ENCODE assay signal across 9 mouse cellular contexts in the genomic region with DNA sequence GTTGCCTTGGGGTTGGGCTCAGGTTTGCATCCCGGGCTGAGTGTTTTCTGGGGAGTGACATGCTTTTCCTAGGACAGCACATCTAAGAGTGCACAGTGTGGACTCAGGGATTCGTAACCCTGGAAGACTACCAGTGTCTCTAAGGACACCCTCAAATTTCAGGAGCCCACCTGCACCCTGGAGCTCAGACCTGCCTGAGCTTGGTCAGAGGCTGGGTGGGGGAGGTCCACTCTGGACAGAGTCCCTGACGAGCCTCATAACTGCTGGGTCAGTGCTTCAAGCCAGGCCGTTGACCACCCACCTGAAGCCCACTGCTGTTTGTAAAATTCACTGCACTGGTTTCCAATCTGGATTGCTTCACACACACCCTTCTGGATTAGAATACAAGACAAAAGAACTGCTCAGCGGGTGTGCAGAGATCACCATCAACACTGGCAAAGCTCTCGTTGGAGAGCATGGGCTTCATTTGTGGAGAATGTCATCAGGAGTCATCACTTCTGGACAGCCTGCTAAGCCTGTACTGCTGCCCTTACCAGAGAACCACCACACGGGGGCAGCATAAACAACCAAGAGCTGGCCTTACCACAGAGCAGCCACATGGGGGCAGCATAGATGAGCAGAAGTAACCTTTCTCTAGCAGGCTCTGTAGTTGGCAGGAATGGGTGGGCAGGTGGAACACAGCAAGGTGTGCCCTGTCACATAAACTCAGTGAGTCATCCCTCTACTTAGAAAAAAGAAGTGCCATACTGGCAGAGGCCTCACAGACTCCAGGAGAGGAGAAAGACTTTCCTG. TPM values are rescaled to one million over a fixed set of nuclear protein-coding genes. Genes with fewer than 3 reads are reported as not detected.
A peak's percentile ranks its signal among the peaks of the same experiment; 100 is the strongest.
DNase-seq lines count a peak whose midpoint lies in the region; ATAC-seq and TF ChIP-seq lines count a peak whose summit lies in the region.
"Had no signal": no experiment of that assay in that cellular context is flagged by ENCODE, and none has a peak within 500 bp of the region (broad histone marks: within the 10 kb centered on the region; RNA-seq: fewer than 3 reads in every experiment).

No protein-coding gene starts in this region.

- peak; percentile 84 for DNase-seq in CD4-positive helper T cell, adult 2 months (ENCODE audit: low read depth, low spot score)
- DNase-seq in brain, embryonic 14.5 days (ENCODE audit: low read depth): peak; percentile 89
- DNase-seq in fat pad, adult 2 months (ENCODE audit: extremely low read depth, low read depth, low spot score): peak; percentile 33
- peak; percentile 93 for DNase-seq in kidney, postnatal 0 days (ENCODE audit: low spot score)
- peak; percentile 75 for DNase-seq in liver, embryonic 11.5 days (ENCODE audit: low spot score)
- DNase-seq in neural tube, embryonic 10.5 days (ENCODE audit: extremely low spot score, low spot score): peak; percentile 85

- no peaks in the 10 kb centered on the region for H3K9me3 ChIP-seq in heart, embryonic 12.5 days (replicated peaks)
- no peaks in the 10 kb centered on the region for H3K9me3 ChIP-seq in kidney, postnatal 0 days (replicated peaks; ENCODE audit: low read length)
- no peaks in the 10 kb centered on the region for H3K9me3 ChIP-seq in liver, embryonic 11.5 days (ENCODE audit: control insufficient read depth, low read length)
- no peaks in the 10 kb centered on the region for H3K9me3 ChIP-seq in stomach, embryonic 15.5 days
- H3K9me3 ChIP-seq: embryonic facial prominence, embryonic 12.5 days had no signal

- no peak overlapping the region for H3K4me2 ChIP-seq in heart, embryonic 12.5 days
- H3K4me2 ChIP-seq in kidney, postnatal 0 days (ENCODE audit: low read length): no peak overlapping the region
- H3K4me2 ChIP-seq in liver, embryonic 11.5 days: no peak overlapping the region
- no peak overlapping the region for H3K4me2 ChIP-seq in stomach, embryonic 15.5 days
- H3K4me2 ChIP-seq: embryonic facial prominence, embryonic 12.5 days had no signal

- H3K27ac ChIP-seq in heart, embryonic 12.5 days (ENCODE audit: poor library complexity, severe bottlenecking): no peak overlapping the region
- H3K27ac ChIP-seq in kidney, postnatal 0 days: no peak overlapping the region
- no peak overlapping the region for H3K27ac ChIP-seq in liver, embryonic 11.5 days (ENCODE audit: low read depth, low read length)
- no peak overlapping the region for H3K27ac ChIP-seq in stomach, embryonic 15.5 days
- H3K27ac ChIP-seq: embryonic facial prominence, embryonic 12.5 days had no signal

- no peak overlapping the region for H3K4me3 ChIP-seq in heart, embryonic 12.5 days
- no peak overlapping the region for H3K4me3 ChIP-seq in kidney, postnatal 0 days (replicated peaks; ENCODE audit: low read depth, low read length)
- H3K4me3 ChIP-seq in liver, embryonic 11.5 days (ENCODE audit: low read depth, low read length): no peak overlapping the region
- no peak overlapping the region for H3K4me3 ChIP-seq in stomach, embryonic 15.5 days (replicated peaks)
- H3K4me3 ChIP-seq: embryonic facial prominence, embryonic 12.5 days had no signal

- WGBS in heart, embryonic 12.5 days: 46% methylated on average over 7 of the region's 7 CpGs
- 47% methylated on average over 7 of the region's 7 CpGs for WGBS in kidney, postnatal 0 days
- WGBS in liver, embryonic 11.5 days: 46% methylated on average over 7 of the region's 7 CpGs
- WGBS in stomach, embryonic 15.5 days: 47% methylated on average over 7 of the region's 7 CpGs

- H3K9ac ChIP-seq in heart, embryonic 12.5 days: no peak overlapping the region
- H3K9ac ChIP-seq in kidney, postnatal 0 days (ENCODE audit: low read depth, low read length): no peak overlapping the region
- H3K9ac ChIP-seq in liver, embryonic 11.5 days (ENCODE audit: low read depth, low read length): no peak overlapping the region
- H3K9ac ChIP-seq in stomach, embryonic 15.5 days: no peak overlapping the region
- H3K9ac ChIP-seq: embryonic facial prominence, embryonic 12.5 days had no signal

- H3K4me1 ChIP-seq in heart, embryonic 12.5 days (replicated peaks): no peaks in the 10 kb centered on the region
- H3K4me1 ChIP-seq in kidney, postnatal 0 days (replicated peaks; ENCODE audit: insufficient read depth, low read length): no peaks in the 10 kb centered on the region
- peaks cover 4% of the 10 kb centered on the region for H3K4me1 ChIP-seq in liver, embryonic 11.5 days (replicated peaks; ENCODE audit: control insufficient read depth, insufficient read depth, low read length)
- H3K4me1 ChIP-seq in stomach, embryonic 15.5 days: no peaks in the 10 kb centered on the region
- H3K4me1 ChIP-seq: embryonic facial prominence, embryonic 12.5 days had no signal

- H3K27me3 ChIP-seq in heart, embryonic 12.5 days (replicated peaks): no peaks in the 10 kb centered on the region
- no peaks in the 10 kb centered on the region for H3K27me3 ChIP-seq in kidney, postnatal 0 days (ENCODE audit: insufficient read depth, low read length)
- no peaks in the 10 kb centered on the region for H3K27me3 ChIP-seq in liver, embryonic 11.5 days (replicated peaks; ENCODE audit: control insufficient read depth, insufficient read depth, low read length)
- no peaks in the 10 kb centered on the region for H3K27me3 ChIP-seq in stomach, embryonic 15.5 days (replicated peaks)
- H3K27me3 ChIP-seq: embryonic facial prominence, embryonic 12.5 days had no signal

- TF ChIP-seq CTCF in brain, embryonic 14.5 days (IDR thresholded peaks at IDR 0.05; ENCODE audit: borderline replicate concordance, extremely low read depth, insufficient read depth, insufficient read length): peak; percentile 99
- peak; percentile 100 for TF ChIP-seq CTCF in kidney, postnatal 0 days (IDR thresholded peaks at IDR 0.05; ENCODE audit: low read depth)

- ATAC-seq in heart, embryonic 12.5 days (ENCODE audit: insufficient number of reproducible peaks, low FRiP score): peak; percentile 49; the same call in 1 of the 2 replicates
- peak; percentile 76 for ATAC-seq in kidney, postnatal 0 days (replicated peaks; ENCODE audit: low FRiP score, low read depth)
- peak; percentile 62 for ATAC-seq in liver, embryonic 11.5 days (replicated peaks; ENCODE audit: low FRiP score)
- ATAC-seq in stomach, embryonic 15.5 days (ENCODE audit: insufficient read depth, low FRiP score, low read depth): peak; percentile 76

- TF ChIP-seq POLR2A in brain, embryonic 14.5 days (IDR thresholded peaks at IDR 0.05; ENCODE audit: borderline replicate concordance, extremely low read depth, insufficient read depth, insufficient read length, poor library complexity, severe bottlenecking): no peak

- peaks cover 17% of the 10 kb centered on the region for H3K36me3 ChIP-seq in heart, embryonic 12.5 days
- H3K36me3 ChIP-seq in kidney, postnatal 0 days (ENCODE audit: insufficient read depth, low read length): 0 out of 2 replicates have a peak, but pooled peaks cover 12% of the 10 kb centered on the region
- H3K36me3 ChIP-seq in liver, embryonic 11.5 days (ENCODE audit: control insufficient read depth, insufficient read depth, low read length): peaks cover under 1% of the 10 kb centered on the region; the same call in 1 of the 2 replicates
- no peaks in the 10 kb centered on the region; the same call in none of the 2 replicates for H3K36me3 ChIP-seq in stomach, embryonic 15.5 days

RNA-seq across cellular contexts. Expression of gene Armc9, which starts 24.1 kb away (rescaled TPM):
- polyA plus RNA-seq in brain, embryonic 14.5 days (2012; rRNA removed): 22.4 and 23.9 TPM in 2 replicates
- 14.1 and 14.2 TPM in 2 replicates for polyA plus RNA-seq in heart, embryonic 12.5 days (2016; fragmentation: Nextera tagmentation; extraction: Ambion mirVana)
- 16.5 and 20.1 TPM in 2 replicates for polyA plus RNA-seq in kidney, postnatal 0 days (2015; fragmentation: Nextera tagmentation; extraction: Ambion mirVana)
- 20.9 and 28.7 TPM in 2 replicates for polyA plus RNA-seq in liver, embryonic 11.5 days (2014; fragmentation: Nextera tagmentation; extraction: Ambion mirVana)
- 18.3 and 20.5 TPM in 2 replicates for polyA plus RNA-seq in stomach, embryonic 15.5 days (2015; fragmentation: Nextera tagmentation; extraction: Ambion mirVana)

RNA-seq across cellular contexts. Expression of gene Gm21972, which starts 45.2 kb away (rescaled TPM):
- 0.74 and 1.3 TPM in 2 replicates for polyA plus RNA-seq in brain, embryonic 14.5 days (2012; rRNA removed)
- polyA plus RNA-seq in heart, embryonic 12.5 days (2016; fragmentation: Nextera tagmentation; extraction: Ambion mirVana): 0.63 TPM in 1 of 2 replicates, not detected in the other
- polyA plus RNA-seq in kidney, postnatal 0 days (2015; fragmentation: Nextera tagmentation; extraction: Ambion mirVana): not detected in 2 replicates
- not detected in 2 replicates for polyA plus RNA-seq in liver, embryonic 11.5 days (2014; fragmentation: Nextera tagmentation; extraction: Ambion mirVana)
- polyA plus RNA-seq in stomach, embryonic 15.5 days (2015; fragmentation: Nextera tagmentation; extraction: Ambion mirVana): not detected in 2 replicates

Comparison
In these comparisons a context has a peak if more than half of its experiments do, and no peak if none do; other contexts are left out.
1. DNase-seq: peak in every context shown above with its lines; median percentile 93 in kidney, postnatal 0 days; 89 in brain, embryonic 14.5 days; 85 in neural tube, embryonic 10.5 days; 84 in CD4-positive helper T cell, adult 2 months; 75 in liver, embryonic 11.5 days; 33 in fat pad, adult 2 months.